Mouse (Mus musculus) kidney, embryonic 15.5 days (tissue): ENCODE results near the gene Rft1. TPM values are rescaled to one million over a fixed set of nuclear protein-coding genes. Genes with fewer than 3 reads are reported as not detected.

Experiments
- ATAC-seq: fragments of 200-750 bp; cut with Nextera tagmentation; replicated peaks from 2 replicates; pipeline ENCODE4 v1.8.0; 2017; ENCODE audit warnings: moderate TSS enrichment; ENCODE audit not compliant: low FRiP score
- H3K27ac ChIP-seq: fragments of 300-500 bp; sonication (generic); 2 replicates; pipeline ENCODE4 v1.5.1; 2015; ENCODE audit warnings: mild to moderate bottlenecking, inconsistent platforms
- H3K27me3 ChIP-seq: fragments of 300-500 bp; sonication (generic); 2 replicates; pipeline ENCODE4 v1.6.1; 2015; ENCODE audit warnings: inconsistent platforms
- H3K36me3 ChIP-seq: fragments of 300-500 bp; sonication (generic); 2 replicates; pipeline ENCODE4 v1.6.1; 2015; ENCODE audit warnings: inconsistent platforms
- H3K4me1 ChIP-seq: fragments of 300-500 bp; sonication (generic); 2 replicates; pipeline ENCODE4 v1.6.1; 2015; ENCODE audit warnings: inconsistent platforms
- H3K4me2 ChIP-seq: fragments of 300-500 bp; sonication (generic); 2 replicates; pipeline ENCODE4 v1.6.1; 2015; ENCODE audit warnings: moderate library complexity, mild to moderate bottlenecking, inconsistent platforms
- H3K4me3 ChIP-seq: fragments of 300-500 bp; sonication (generic); replicated peaks from 2 replicates; pipeline ENCODE4 v1.5.1; 2015; ENCODE audit warnings: mild to moderate bottlenecking, inconsistent platforms
- H3K9ac ChIP-seq: fragments of 300-500 bp; sonication (generic); 2 replicates; pipeline ENCODE4 v1.6.1; 2015; ENCODE audit warnings: mild to moderate bottlenecking, inconsistent platforms
- H3K9me3 ChIP-seq: fragments of 300-500 bp; sonication (generic); replicated peaks from 2 replicates; pipeline ENCODE4 v1.6.1; 2016; ENCODE audit warnings: inconsistent platforms
- WGBS: fragments of 180-500 bp; shearing (Covaris S2); methylation state at CpG from one replicate; pipeline ENCODE4 v1.1.7; 2015; ENCODE audit warnings: mixed read lengths; 5-methylcytosine and 5-hydroxymethylcytosine counted together
- polyA plus RNA-seq: library from polyadenylated mRNA; unstranded; fragments of >200 nt; fragmentation: Nextera tagmentation; extraction: Ambion mirVana; gene quantifications from 2 replicates; pipeline ENCODE4 v1.2.1, GENCODE M21; 2015

Gene Rft1
- polyA plus RNA-seq, 1 experiment from 2014 or later, result 20.2 TPM

DNA sequence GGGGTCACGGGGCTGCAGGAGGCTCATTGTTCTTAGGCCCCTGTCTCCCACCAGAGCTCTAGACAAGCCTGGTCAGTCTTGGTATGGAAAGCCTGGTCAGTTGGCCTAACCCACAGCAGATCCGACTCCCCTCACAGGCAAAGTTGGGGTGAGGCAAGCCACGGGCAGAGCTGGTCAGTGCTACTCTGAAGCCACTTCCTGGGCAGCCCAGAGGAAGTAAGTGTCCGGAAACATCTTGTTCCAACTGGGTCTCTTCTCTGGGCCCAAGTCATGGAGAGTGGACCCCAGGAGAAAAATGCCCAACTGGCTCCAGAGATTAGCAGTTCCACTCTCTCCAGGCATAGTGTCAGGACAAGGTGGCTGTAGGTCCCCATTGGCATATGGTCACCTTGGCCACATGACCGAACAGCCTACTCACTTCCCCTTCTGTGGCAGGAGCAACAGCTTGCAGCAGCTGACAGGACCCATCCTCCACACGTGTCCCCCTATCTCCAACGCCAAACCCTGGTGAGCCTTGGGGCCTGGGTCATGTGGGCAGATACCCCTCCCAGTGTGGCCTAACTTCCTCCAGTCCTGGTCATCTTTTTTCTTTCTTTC, 34.1 kb upstream of the Rft1 start:
- no peak overlapping the region for H3K9ac ChIP-seq
- no peaks in the 10 kb centered on the region for H3K36me3 ChIP-seq
- 77% methylated on average over 7 of the region's 7 CpGs for WGBS

DNA sequence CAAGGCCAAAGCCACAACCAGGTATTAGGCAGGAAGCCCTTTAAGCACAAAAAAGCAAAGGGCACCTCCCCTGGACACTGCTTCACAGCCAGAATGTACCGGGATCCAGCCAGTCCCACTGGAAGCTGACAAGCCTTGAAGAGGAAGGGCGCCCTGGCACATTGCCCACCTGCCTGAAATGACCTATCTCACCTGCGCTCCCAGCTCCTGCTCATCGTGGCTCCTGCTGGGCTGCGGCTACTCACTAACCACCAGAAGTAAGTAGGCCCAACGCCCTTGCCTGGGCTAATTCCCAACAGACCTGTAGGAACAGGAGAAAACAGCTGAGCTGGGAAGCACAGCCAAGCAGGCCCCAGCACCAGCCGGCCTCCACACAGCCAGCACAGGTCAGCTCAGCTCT, 32.0 kb upstream of the Rft1 start:
- peaks cover 43% of the 10 kb centered on the region for H3K4me1 ChIP-seq
- H3K9me3 ChIP-seq, result no peaks in the 10 kb centered on the region
- no peak overlapping the region for H3K9ac ChIP-seq
- H3K36me3 ChIP-seq, result no peaks in the 10 kb centered on the region
- no peak for ATAC-seq
- no peak overlapping the region for H3K4me3 ChIP-seq
- 78% methylated on average over 7 of the region's 7 CpGs for WGBS
- no peak overlapping the region for H3K27ac ChIP-seq
- H3K4me2 ChIP-seq, result no peak overlapping the region
- no peaks in the 10 kb centered on the region for H3K27me3 ChIP-seq

More for the DNA sequence above, 34.1 kb upstream of the Rft1 start:
- Histone ChIP-seq H3K27ac (no peak overlapping the region), H3K27me3 (no peaks in the 10 kb centered on the region), H3K4me1 (peaks cover 30% of the 10 kb centered on the region), H3K4me3 (no peak overlapping the region), H3K9me3 (no peaks in the 10 kb centered on the region), H3K4me2 (no peak overlapping the region)
- no peak for ATAC-seq

DNA sequence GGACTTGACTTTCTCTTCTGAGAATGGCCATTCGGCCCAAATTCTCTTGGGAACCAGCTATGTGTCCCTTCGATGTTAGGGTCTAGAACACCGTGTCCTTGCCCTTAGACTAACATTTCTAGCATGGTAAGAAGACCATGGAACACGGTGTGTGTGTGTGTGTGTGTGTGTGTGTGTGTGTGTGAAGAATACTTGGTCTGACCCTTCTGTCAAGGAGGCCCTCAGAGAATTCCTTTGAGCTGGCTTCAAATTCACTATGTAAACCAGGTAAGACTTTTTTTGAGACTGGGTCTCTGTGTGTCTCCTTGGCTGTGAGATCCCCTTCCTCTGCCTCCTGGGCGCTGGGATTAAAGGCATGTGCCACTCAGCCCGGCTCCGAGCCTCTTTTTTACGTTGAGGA, 31.6 kb upstream of the Rft1 start:
- Histone ChIP-seq H3K9ac (no peak overlapping the region), H3K27me3 (no peaks in the 10 kb centered on the region), H3K36me3 (no peaks in the 10 kb centered on the region), H3K27ac (no peak overlapping the region), H3K4me3 (no peak overlapping the region), H3K9me3 (no peaks in the 10 kb centered on the region), H3K4me2 (no peak overlapping the region), H3K4me1 (peaks cover 43% of the 10 kb centered on the region)
- ATAC-seq, result no peak
- 94% methylated on average over 8 of the region's 8 CpGs for WGBS

DNA sequence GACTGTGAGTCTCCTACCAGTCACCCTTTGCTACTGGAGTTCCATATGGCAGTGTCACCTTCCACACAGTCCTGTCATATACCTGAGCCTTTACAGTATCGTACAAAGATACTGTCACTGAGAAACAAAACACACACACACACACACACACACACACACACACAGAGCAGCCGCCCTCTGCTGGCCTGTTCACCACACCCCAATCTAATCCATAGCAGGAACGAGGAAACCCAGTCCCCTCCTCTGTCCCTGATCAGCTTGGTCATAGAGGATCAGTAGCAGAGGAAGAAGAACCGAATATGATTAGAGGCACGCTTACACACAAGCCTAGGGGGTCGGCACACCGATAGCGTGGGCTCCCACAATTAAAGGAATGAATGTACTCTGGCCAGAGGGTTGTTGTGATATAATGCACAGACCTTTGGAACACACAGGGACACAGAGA, 29.9 kb upstream of the Rft1 start:
- Histone ChIP-seq H3K9me3 (no peaks in the 10 kb centered on the region), H3K4me1 (peaks cover 40% of the 10 kb centered on the region), H3K36me3 (no peaks in the 10 kb centered on the region), H3K9ac (peak overlapping the region; percentile 73), H3K27ac (0 out of 2 replicates have a peak overlapping the region, but pooled peaks have one; percentile 86), H3K27me3 (no peaks in the 10 kb centered on the region), H3K4me2 (peak overlapping the region; percentile 90), H3K4me3 (peak overlapping the region; percentile 85)
- 53% methylated on average over 8 of the region's 8 CpGs for WGBS
- ATAC-seq, result no peak

DNA sequence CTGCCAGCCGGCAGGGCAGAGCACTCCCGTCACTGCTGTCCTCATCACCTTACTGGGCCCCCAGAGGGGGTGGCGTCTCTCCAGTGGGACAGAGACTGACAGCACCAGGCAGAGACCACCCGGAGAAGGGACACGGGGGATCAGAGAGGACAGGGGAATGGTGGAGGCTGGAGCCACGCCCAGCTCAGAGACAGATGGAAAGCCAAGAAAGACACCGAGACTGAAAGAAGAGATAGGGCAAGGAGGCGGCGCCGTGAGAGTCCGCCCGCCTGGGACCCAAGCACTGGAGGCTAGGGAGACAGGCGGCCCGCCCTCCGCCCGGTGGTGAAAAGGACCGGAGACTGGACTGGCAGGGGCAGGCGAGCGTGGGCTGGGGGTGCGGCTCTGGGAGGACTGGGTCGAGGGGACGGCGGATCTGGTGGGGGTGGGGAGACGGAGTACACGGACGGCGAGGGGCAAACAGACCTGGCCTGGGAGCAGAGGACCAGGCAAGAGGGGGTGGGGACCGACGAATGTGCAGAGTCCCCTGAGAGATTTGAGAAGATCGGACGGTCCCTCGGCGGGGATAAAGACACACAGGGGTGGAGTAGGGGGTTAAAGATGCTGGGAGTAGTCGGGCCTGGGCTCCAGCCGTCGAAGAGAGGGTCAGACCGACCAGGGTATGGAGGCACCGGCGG, 28.9 kb upstream of the Rft1 start:
- H3K4me3 ChIP-seq, result peak overlapping the region; percentile 85
- peak; percentile 41 for ATAC-seq
- H3K27ac ChIP-seq, result peak overlapping the region; percentile 86
- peak overlapping the region; percentile 73 for H3K9ac ChIP-seq
- H3K4me1 ChIP-seq, result peaks cover 40% of the 10 kb centered on the region
- no peaks in the 10 kb centered on the region for H3K27me3 ChIP-seq
- no peaks in the 10 kb centered on the region for H3K36me3 ChIP-seq
- under 1% methylated on average over 39 of the region's 39 CpGs for WGBS
- no peaks in the 10 kb centered on the region for H3K9me3 ChIP-seq
- peak overlapping the region; percentile 90 for H3K4me2 ChIP-seq

DNA sequence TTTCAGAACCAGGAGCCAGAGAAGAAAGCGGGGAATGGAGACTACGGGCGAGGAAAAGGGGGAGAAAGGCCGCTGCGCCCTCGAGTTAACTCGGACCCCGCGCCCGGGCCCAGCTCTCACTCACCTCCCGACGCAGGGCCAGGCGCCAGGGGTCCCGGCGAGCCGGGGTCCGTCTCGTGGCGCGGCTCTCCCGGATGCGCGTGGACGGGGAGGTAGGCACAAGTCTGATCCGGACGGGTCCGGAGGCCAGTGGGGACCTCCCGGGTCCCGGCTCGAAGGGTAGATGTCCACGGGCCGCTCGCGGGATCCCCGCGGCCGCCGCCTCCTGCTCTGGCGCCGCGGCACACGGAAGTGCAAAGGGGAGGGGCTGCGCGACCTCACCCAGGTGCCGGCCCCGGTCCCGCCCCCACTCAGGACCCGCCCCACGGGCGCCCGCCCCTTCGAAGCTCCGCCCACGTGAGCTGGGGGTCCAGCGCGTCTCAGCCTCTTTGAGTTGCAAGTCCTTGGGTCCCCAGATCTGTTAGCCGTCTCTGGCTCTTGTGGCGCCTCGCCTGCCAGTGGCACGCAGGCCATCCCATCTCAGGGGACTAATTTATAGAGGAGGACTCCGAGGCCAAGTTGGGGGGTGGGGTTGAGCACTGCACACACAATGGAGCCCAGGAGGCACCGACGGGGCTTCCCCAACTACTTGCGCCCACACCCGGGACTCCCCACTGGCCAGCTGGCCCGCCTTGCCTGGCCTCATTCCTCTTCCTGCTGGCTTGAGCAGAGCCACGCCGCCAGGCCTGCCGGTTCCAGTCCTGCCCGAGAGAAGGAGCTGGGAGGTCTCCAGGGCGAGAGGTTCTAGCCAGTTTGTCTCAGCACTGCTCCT, 28.1 kb upstream of the Rft1 start, which contains the start of gene Prkcd:
TSS of gene Prkcd (minus strand) at position 355 of the 871 bp plus-strand sequence.
- Histone ChIP-seq H3K27ac (peak within 1 kb of the TSS; percentile 86), H3K9me3 (no peaks in the 10 kb centered on the region), H3K4me2 (peak within 1 kb of the TSS; percentile 90), H3K9ac (peak within 1 kb of the TSS; percentile 73), H3K36me3 (no peaks in the 10 kb centered on the region), H3K27me3 (no peaks in the 10 kb centered on the region), H3K4me3 (peak within 1 kb of the TSS; percentile 85), H3K4me1 (peaks cover 47% of the 10 kb centered on the region)
- 0% methylated on average over 70 of the region's 71 CpGs for WGBS
- peak; percentile 74 for ATAC-seq

DNA sequence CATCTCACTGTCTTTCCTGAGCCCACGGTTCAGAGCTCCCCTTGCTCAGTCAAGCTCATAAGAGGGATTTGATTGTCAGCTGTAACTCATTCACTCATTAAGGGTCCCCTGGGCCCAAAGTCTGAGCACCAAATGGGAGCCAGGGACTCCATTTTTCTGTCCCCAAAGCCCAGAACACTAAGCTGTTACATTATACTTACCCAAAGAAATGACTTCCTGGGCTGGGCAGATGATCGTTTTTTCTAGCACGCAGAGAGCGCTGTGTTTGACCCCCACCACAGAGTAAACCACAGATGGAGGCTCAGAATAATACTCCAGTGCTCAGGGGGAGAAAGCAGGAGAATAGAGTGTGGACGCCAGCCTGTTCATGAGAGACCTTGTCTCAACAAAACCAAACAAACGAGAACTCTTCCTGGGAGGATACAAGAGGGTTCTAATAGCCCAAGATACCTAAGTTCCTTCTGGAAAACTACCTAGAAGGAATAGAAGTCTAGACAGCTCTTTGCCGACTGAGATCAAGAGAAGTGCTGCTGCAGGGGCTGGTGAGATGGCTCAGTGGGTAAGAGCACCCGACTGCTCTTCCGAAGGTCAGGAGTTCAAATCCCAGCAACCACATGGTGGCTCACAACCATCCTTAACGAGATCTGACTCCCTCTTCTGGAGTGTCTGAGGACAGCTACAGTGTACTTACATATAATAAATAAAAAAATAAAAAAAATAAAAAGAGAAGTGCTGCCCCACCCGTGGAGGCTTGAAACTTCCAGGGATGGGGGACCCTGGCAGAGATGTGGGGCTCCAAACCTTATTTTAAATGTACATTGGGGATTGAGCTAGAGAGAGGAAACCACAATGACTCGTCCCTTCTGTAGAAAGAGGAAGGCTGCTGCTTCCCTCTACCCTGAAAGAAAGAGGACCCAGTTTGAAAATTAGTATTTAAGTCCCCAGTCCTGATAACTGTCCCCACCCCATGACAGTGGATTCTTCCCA, 27.1 kb upstream of the Rft1 start:
- WGBS, result 48% methylated on average over 12 of the region's 12 CpGs
- Histone ChIP-seq H3K9ac (0 out of 2 replicates have a peak overlapping the region, but pooled peaks have one; percentile 73), H3K4me3 (peak overlapping the region; percentile 85), H3K4me2 (peak overlapping the region; percentile 90), H3K4me1 (peaks cover 52% of the 10 kb centered on the region), H3K27me3 (no peaks in the 10 kb centered on the region), H3K36me3 (no peaks in the 10 kb centered on the region), H3K27ac (peak overlapping the region; percentile 86), H3K9me3 (no peaks in the 10 kb centered on the region)
- no peak for ATAC-seq

DNA sequence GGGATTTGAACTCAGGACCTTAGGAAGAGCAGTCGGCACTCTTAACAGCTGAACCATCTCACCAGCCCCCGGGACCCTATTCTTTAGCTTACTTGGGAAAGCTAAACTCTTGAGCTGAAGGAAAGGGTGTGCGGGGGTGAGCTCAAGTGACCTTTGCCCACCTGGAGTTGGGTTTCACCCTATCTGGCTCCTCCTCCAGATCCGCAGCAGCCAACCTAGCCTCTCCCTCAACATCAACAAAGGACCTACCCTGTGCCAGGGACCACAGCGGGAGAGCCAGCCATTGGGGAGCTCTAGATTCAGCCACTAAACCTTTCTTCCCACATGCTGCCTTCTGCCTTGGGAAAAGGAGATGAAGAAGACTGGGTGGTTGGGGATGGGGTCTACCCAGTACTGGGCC, 25.9 kb upstream of the Rft1 start:
- H3K9me3 ChIP-seq, result no peaks in the 10 kb centered on the region
- H3K27ac ChIP-seq, result no peak overlapping the region
- H3K4me2 ChIP-seq, result no peak overlapping the region
- peaks cover 54% of the 10 kb centered on the region for H3K4me1 ChIP-seq
- 65% methylated on average over 5 of the region's 5 CpGs for WGBS
- ATAC-seq, result no peak
- no peak overlapping the region for H3K4me3 ChIP-seq
- no peaks in the 10 kb centered on the region for H3K36me3 ChIP-seq
- no peaks in the 10 kb centered on the region for H3K27me3 ChIP-seq
- H3K9ac ChIP-seq, result no peak overlapping the region

DNA sequence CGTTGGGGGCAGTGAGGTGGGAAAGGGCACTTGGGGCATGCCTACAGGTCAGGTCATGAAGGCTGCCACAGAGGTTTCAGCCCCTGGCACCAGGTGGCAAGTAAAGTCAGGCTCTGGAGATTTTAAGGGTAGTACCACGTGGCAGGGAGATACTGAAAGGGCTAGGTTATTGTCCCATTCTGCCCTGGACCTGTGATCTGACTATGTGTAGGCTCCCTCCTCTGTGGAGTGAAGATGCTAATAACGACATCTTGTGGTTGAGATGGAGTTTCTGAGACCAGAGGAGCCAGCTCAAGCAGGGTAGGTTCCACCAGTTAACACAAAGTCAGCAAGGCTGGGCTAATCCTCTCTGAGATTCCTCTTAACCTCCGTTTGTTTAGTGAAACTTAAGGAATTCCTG, 24.3 kb upstream of the Rft1 start:
- Histone ChIP-seq H3K9ac (no peak overlapping the region), H3K4me2 (no peak overlapping the region), H3K27me3 (no peaks in the 10 kb centered on the region), H3K36me3 (no peaks in the 10 kb centered on the region), H3K4me1 (peaks cover 43% of the 10 kb centered on the region), H3K4me3 (no peak overlapping the region), H3K9me3 (no peaks in the 10 kb centered on the region), H3K27ac (no peak overlapping the region)
- WGBS, result 36% methylated on average over 4 of the region's 4 CpGs
- ATAC-seq, result no peak

DNA sequence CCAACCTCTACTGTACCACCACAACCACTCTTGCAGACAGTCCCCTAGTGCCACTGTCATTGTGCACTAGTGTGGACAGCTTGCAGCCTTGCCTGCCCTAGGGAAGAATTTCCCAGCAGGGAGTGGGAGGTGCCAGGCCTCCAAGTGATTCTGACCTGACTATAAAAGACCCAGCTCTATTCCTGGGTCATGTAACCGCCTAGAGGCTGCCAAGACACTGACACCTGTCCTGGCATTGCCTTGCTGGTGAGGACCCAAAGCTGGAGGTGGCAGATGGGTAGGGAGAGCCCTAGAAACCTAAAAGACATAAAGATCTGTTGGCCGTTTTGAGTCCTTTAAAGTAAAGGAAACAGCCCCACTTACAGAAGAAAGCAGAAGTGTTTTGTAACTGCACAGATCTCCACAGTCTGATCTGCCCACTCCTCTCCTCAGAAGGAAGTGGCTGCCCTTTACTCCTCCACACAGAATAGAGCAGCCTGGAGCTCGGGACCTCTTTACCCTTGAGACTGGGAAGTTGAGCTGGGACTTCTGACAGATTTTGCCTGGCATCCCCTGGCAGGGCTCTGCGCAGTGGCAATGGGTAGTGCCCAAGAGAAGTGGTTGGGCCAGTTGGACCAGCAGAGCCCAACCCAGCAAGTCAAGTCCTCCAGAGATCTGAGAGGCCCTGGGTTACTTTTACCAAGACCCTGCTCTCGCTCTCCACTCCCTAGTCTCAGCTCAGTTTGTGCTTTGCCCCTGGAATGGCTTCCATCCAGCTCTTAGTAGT, 23.2 kb upstream of the Rft1 start:
- H3K27ac ChIP-seq, result peak overlapping the region; percentile 56
- H3K4me1 ChIP-seq, result peaks cover 39% of the 10 kb centered on the region
- no peak for ATAC-seq

More for the DNA sequence above, 23.2 kb upstream of the Rft1 start:
- Histone ChIP-seq H3K9ac (no peak overlapping the region), H3K27me3 (no peaks in the 10 kb centered on the region), H3K36me3 (no peaks in the 10 kb centered on the region), H3K4me3 (no peak overlapping the region), H3K9me3 (no peaks in the 10 kb centered on the region), H3K4me2 (no peak overlapping the region)
- WGBS, result 57% methylated on average over 5 of the region's 5 CpGs
